Comparison of ENCODE assay signal across 10 mouse cellular contexts in genomic region chr17:33822436-33822959, GRCm38 (mm10). TPM values are rescaled to one million over a fixed set of nuclear protein-coding genes. Genes with fewer than 3 reads are reported as not detected.
DNase-seq lines count a peak whose midpoint lies in the region; ATAC-seq and TF ChIP-seq lines count a peak whose summit lies in the region.
"Had no signal": no experiment of that assay in that cellular context is flagged by ENCODE, and none has a peak within 500 bp of the region (broad histone marks: within the 10 kb centered on the region; RNA-seq: fewer than 3 reads in every experiment).

No protein-coding gene starts in this region.

- H3K4me1 ChIP-seq in forebrain, embryonic 10.5 days: peaks cover 52% of the 10 kb centered on the region
- H3K4me1 ChIP-seq in forebrain, embryonic 16.5 days (replicated peaks; ENCODE audit: control insufficient read depth, insufficient read depth, low read length): peaks cover 37% of the 10 kb centered on the region
- peaks cover 74% of the 10 kb centered on the region for H3K4me1 ChIP-seq in megakaryocyte, embryonic 14.5 days
- peaks cover 22% of the 10 kb centered on the region for H3K4me1 ChIP-seq in limb, embryonic 11.5 days (ENCODE audit: control insufficient read depth, insufficient read depth, low read length)
- peaks cover 10% of the 10 kb centered on the region; the same call in 1 of the 2 replicates for H3K4me1 ChIP-seq in stomach, postnatal 0 days (replicated peaks; ENCODE audit: control insufficient read depth, insufficient read depth)

- 90% methylated on average over 1 of the region's 1 CpGs for WGBS in forebrain, embryonic 10.5 days
- WGBS in forebrain, embryonic 16.5 days: 88% methylated on average over 1 of the region's 1 CpGs
- 87% methylated on average over 1 of the region's 1 CpGs for WGBS in limb, embryonic 11.5 days
- 74% methylated on average over 1 of the region's 1 CpGs for WGBS in stomach, postnatal 0 days

- H3K27me3 ChIP-seq in forebrain, embryonic 10.5 days (ENCODE audit: poor library complexity, severe bottlenecking): no peaks in the 10 kb centered on the region
- no peaks in the 10 kb centered on the region for H3K27me3 ChIP-seq in forebrain, embryonic 16.5 days (replicated peaks; ENCODE audit: control insufficient read depth, insufficient read depth, low read length)
- no peaks in the 10 kb centered on the region for H3K27me3 ChIP-seq in megakaryocyte, embryonic 14.5 days (replicated peaks)
- no peaks in the 10 kb centered on the region for H3K27me3 ChIP-seq in limb, embryonic 11.5 days (ENCODE audit: control insufficient read depth, insufficient read depth, low read length)
- no peaks in the 10 kb centered on the region for H3K27me3 ChIP-seq in stomach, postnatal 0 days (ENCODE audit: control insufficient read depth, insufficient read depth, low read length)

- no peak for ATAC-seq in forebrain, embryonic 16.5 days
- no peak for ATAC-seq in megakaryocyte, adult 5-6 weeks (ENCODE audit: poor library complexity, severe bottlenecking)
- no peak for ATAC-seq in limb, embryonic 11.5 days (ENCODE audit: insufficient number of reproducible peaks, low FRiP score, low TSS enrichment, low read depth)
- no peak for ATAC-seq in stomach, postnatal 0 days (ENCODE audit: low FRiP score, low TSS enrichment)

- peaks cover 70% of the 10 kb centered on the region for H3K36me3 ChIP-seq in forebrain, embryonic 10.5 days (replicated peaks)
- peaks cover 19% of the 10 kb centered on the region for H3K36me3 ChIP-seq in forebrain, embryonic 16.5 days (ENCODE audit: control insufficient read depth, insufficient read depth)
- H3K36me3 ChIP-seq in megakaryocyte, embryonic 14.5 days (replicated peaks; ENCODE audit: low read length): peaks cover 63% of the 10 kb centered on the region
- H3K36me3 ChIP-seq in limb, embryonic 11.5 days (ENCODE audit: control insufficient read depth, insufficient read depth, low read length): peaks cover 27% of the 10 kb centered on the region
- peaks cover 13% of the 10 kb centered on the region; the same call in 1 of the 2 replicates for H3K36me3 ChIP-seq in stomach, postnatal 0 days (ENCODE audit: control insufficient read depth, insufficient read depth, low read length)

- no peak overlapping the region for H3K9ac ChIP-seq in forebrain, embryonic 16.5 days (replicated peaks; ENCODE audit: low read depth, low read length)
- H3K9ac ChIP-seq in limb, embryonic 11.5 days (ENCODE audit: low read length): no peak overlapping the region
- no peak overlapping the region for H3K9ac ChIP-seq in stomach, postnatal 0 days (ENCODE audit: low read length)

- no peak overlapping the region for H3K4me2 ChIP-seq in forebrain, embryonic 16.5 days (ENCODE audit: low read length)
- peak overlapping the region; percentile 93; the same call in 1 of the 2 replicates for H3K4me2 ChIP-seq in limb, embryonic 11.5 days (ENCODE audit: low read depth, severe bottlenecking)
- H3K4me2 ChIP-seq in stomach, postnatal 0 days (replicated peaks; ENCODE audit: low read depth): no peak overlapping the region

- no peak for TF ChIP-seq EP300 in stomach, postnatal 0 days (optimal IDR thresholded peaks at IDR 0.05)

- peak; percentile 53 for TF ChIP-seq CTCF in stomach, postnatal 0 days (IDR thresholded peaks at IDR 0.05; ENCODE audit: low read depth)

- H3K9me3 ChIP-seq in forebrain, embryonic 10.5 days: no peaks in the 10 kb centered on the region
- no peaks in the 10 kb centered on the region for H3K9me3 ChIP-seq in forebrain, embryonic 16.5 days (ENCODE audit: control insufficient read depth, low read length)
- H3K9me3 ChIP-seq in megakaryocyte, embryonic 14.5 days: no peaks in the 10 kb centered on the region
- no peaks in the 10 kb centered on the region for H3K9me3 ChIP-seq in limb, embryonic 11.5 days (ENCODE audit: control insufficient read depth, low read length)
- no peaks in the 10 kb centered on the region for H3K9me3 ChIP-seq in stomach, postnatal 0 days (ENCODE audit: control insufficient read depth, low read length)

- DNase-seq in forebrain, embryonic 10.5 days (ENCODE audit: extremely low spot score, low spot score): no peak
- DNase-seq in limb, embryonic 11.5 days (ENCODE audit: low spot score): no peak
- DNase-seq in stomach, postnatal 0 days (ENCODE audit: low spot score): no peak
- no peak for DNase-seq in frontal cortex, postnatal 10 days (ENCODE audit: low spot score in 2 of 2)
- no peak for DNase-seq in cerebellum, adult 8-10 months
- DNase-seq: lung, postnatal 4 days; spleen, adult 18-20 months had no signal

- peak overlapping the region; percentile 26; the same call in 1 of the 2 replicates for H3K27ac ChIP-seq in forebrain, embryonic 10.5 days
- H3K27ac ChIP-seq in forebrain, embryonic 16.5 days (ENCODE audit: low read length): no peak overlapping the region
- H3K27ac ChIP-seq in limb, embryonic 11.5 days (replicated peaks; ENCODE audit: low read depth, low read length): no peak overlapping the region
- H3K27ac ChIP-seq in stomach, postnatal 0 days (replicated peaks): no peak overlapping the region

- peak overlapping the region; percentile 84; the same call in 1 of the 2 replicates for H3K4me3 ChIP-seq in forebrain, embryonic 10.5 days
- no peak overlapping the region for H3K4me3 ChIP-seq in forebrain, embryonic 16.5 days (replicated peaks; ENCODE audit: low read length)
- peak overlapping the region; percentile 31 for H3K4me3 ChIP-seq in megakaryocyte, embryonic 14.5 days (replicated peaks)
- H3K4me3 ChIP-seq in limb, embryonic 11.5 days (ENCODE audit: low read depth, low read length): peak overlapping the region; percentile 14; the same call in 1 of the 2 replicates
- H3K4me3 ChIP-seq in stomach, postnatal 0 days (ENCODE audit: low read depth, low read length): no peak overlapping the region

RNA-seq across cellular contexts. Expression of gene Rps28, which starts 1.9 kb away (rescaled TPM):
- 848 and 864 TPM in 2 replicates for polyA plus RNA-seq in forebrain, embryonic 10.5 days (2016; fragmentation: Nextera tagmentation; extraction: Ambion mirVana)
- polyA plus RNA-seq in forebrain, embryonic 16.5 days (2015; fragmentation: Nextera tagmentation; extraction: Ambion mirVana): 480 and 560 TPM in 2 replicates
- 840 and 6,431 TPM in 2 replicates for polyA plus RNA-seq in megakaryocyte, embryonic 14.5 days (2012; ENCODE audit: insufficient read depth, low replicate concordance)
- total RNA-seq in megakaryocyte, adult 5-6 weeks (2015): 875 and 928 TPM in 2 replicates
- total RNA-seq in megakaryocyte, adult 5-6 weeks (2017): 2,242 and 2,459 TPM in 2 replicates
- 1,083 and 1,144 TPM in 2 replicates for polyA plus RNA-seq in limb, embryonic 11.5 days (2014; fragmentation: Nextera tagmentation; extraction: Ambion mirVana)
- polyA plus RNA-seq in stomach, postnatal 0 days (2015; fragmentation: Nextera tagmentation; extraction: Ambion mirVana): 1,008 and 1,055 TPM in 2 replicates

RNA-seq across cellular contexts. Expression of gene Ndufa7, which starts 1.9 kb away (rescaled TPM):
- polyA plus RNA-seq in forebrain, embryonic 10.5 days (2016; fragmentation: Nextera tagmentation; extraction: Ambion mirVana): 439 and 441 TPM in 2 replicates
- polyA plus RNA-seq in forebrain, embryonic 16.5 days (2015; fragmentation: Nextera tagmentation; extraction: Ambion mirVana): 386 and 402 TPM in 2 replicates
- 1,277 and 1,645 TPM in 2 replicates for polyA plus RNA-seq in megakaryocyte, embryonic 14.5 days (2012; ENCODE audit: insufficient read depth, low replicate concordance)
- 150 and 160 TPM in 2 replicates for total RNA-seq in megakaryocyte, adult 5-6 weeks (2015)
- 110 and 139 TPM in 2 replicates for total RNA-seq in megakaryocyte, adult 5-6 weeks (2017)
- 457 and 474 TPM in 2 replicates for polyA plus RNA-seq in limb, embryonic 11.5 days (2014; fragmentation: Nextera tagmentation; extraction: Ambion mirVana)
- polyA plus RNA-seq in stomach, postnatal 0 days (2015; fragmentation: Nextera tagmentation; extraction: Ambion mirVana): 497 TPM in 2 replicates

RNA-seq across cellular contexts. Expression of gene Kank3, which starts 12.2 kb away (rescaled TPM):
- polyA plus RNA-seq in forebrain, embryonic 10.5 days (2016; fragmentation: Nextera tagmentation; extraction: Ambion mirVana): 22.7 and 27.9 TPM in 2 replicates
- polyA plus RNA-seq in forebrain, embryonic 16.5 days (2015; fragmentation: Nextera tagmentation; extraction: Ambion mirVana): 40.5 and 45.4 TPM in 2 replicates
- polyA plus RNA-seq in megakaryocyte, embryonic 14.5 days (2012; ENCODE audit: insufficient read depth, low replicate concordance): 3.8 and 3.9 TPM in 2 replicates
- total RNA-seq in megakaryocyte, adult 5-6 weeks (2015): 12.3 and 16.2 TPM in 2 replicates
- total RNA-seq in megakaryocyte, adult 5-6 weeks (2017): 13.5 and 14.8 TPM in 2 replicates
- polyA plus RNA-seq in limb, embryonic 11.5 days (2014; fragmentation: Nextera tagmentation; extraction: Ambion mirVana): 23.0 and 25.1 TPM in 2 replicates
- polyA plus RNA-seq in stomach, postnatal 0 days (2015; fragmentation: Nextera tagmentation; extraction: Ambion mirVana): 17.1 and 20.3 TPM in 2 replicates

RNA-seq across cellular contexts. Expression of gene Cd320, which starts 20.4 kb away (rescaled TPM):
- polyA plus RNA-seq in forebrain, embryonic 10.5 days (2016; fragmentation: Nextera tagmentation; extraction: Ambion mirVana): 86.6 and 89.0 TPM in 2 replicates
- polyA plus RNA-seq in forebrain, embryonic 16.5 days (2015; fragmentation: Nextera tagmentation; extraction: Ambion mirVana): 55.5 and 62.0 TPM in 2 replicates
- 16.0 and 94.0 TPM in 2 replicates for polyA plus RNA-seq in megakaryocyte, embryonic 14.5 days (2012; ENCODE audit: insufficient read depth, low replicate concordance)
- total RNA-seq in megakaryocyte, adult 5-6 weeks (2015): 2.5 and 4.0 TPM in 2 replicates
- total RNA-seq in megakaryocyte, adult 5-6 weeks (2017): 0.85 and 1.5 TPM in 2 replicates
- polyA plus RNA-seq in limb, embryonic 11.5 days (2014; fragmentation: Nextera tagmentation; extraction: Ambion mirVana): 85.5 and 91.5 TPM in 2 replicates
- 32.7 and 38.2 TPM in 2 replicates for polyA plus RNA-seq in stomach, postnatal 0 days (2015; fragmentation: Nextera tagmentation; extraction: Ambion mirVana)

RNA-seq across cellular contexts. Expression of gene Angptl4, which starts 40.9 kb away (rescaled TPM):
- polyA plus RNA-seq in forebrain, embryonic 10.5 days (2016; fragmentation: Nextera tagmentation; extraction: Ambion mirVana): 21.4 and 22.4 TPM in 2 replicates
- polyA plus RNA-seq in forebrain, embryonic 16.5 days (2015; fragmentation: Nextera tagmentation; extraction: Ambion mirVana): 15.5 and 16.2 TPM in 2 replicates
- 0.59 and 1.5 TPM in 2 replicates for polyA plus RNA-seq in megakaryocyte, embryonic 14.5 days (2012; ENCODE audit: insufficient read depth, low replicate concordance)
- total RNA-seq in megakaryocyte, adult 5-6 weeks (2015): 0.59 and 0.80 TPM in 2 replicates
- total RNA-seq in megakaryocyte, adult 5-6 weeks (2017): 0.33 and 0.73 TPM in 2 replicates
- polyA plus RNA-seq in limb, embryonic 11.5 days (2014; fragmentation: Nextera tagmentation; extraction: Ambion mirVana): 37.9 and 43.6 TPM in 2 replicates
- polyA plus RNA-seq in stomach, postnatal 0 days (2015; fragmentation: Nextera tagmentation; extraction: Ambion mirVana): 31.3 and 42.4 TPM in 2 replicates

Comparison
In these comparisons a context has a peak if more than half of its experiments do, and no peak if none do; other contexts are left out.
1. H3K4me3 ChIP-seq: peak in forebrain, embryonic 10.5 days (single experiment), megakaryocyte, embryonic 14.5 days (single experiment) and limb, embryonic 11.5 days (single experiment); none in forebrain, embryonic 16.5 days (single experiment) and stomach, postnatal 0 days (single experiment).